Mouse (Mus musculus) forebrain, postnatal 0 days (tissue): Measurements from ENCODE around the gene Arnt2. TPM values are rescaled to one million over a fixed set of nuclear protein-coding genes. Genes with fewer than 3 reads are reported as not detected.
A peak's percentile ranks its signal among the peaks of the same experiment; 100 is the strongest.

ENCODE experiments used
- ATAC-seq: fragments of 200-750 bp; cut with Nextera tagmentation; 2 replicates; pipeline ENCODE4 v1.8.0; 2017; ENCODE audit warnings: mild to moderate bottlenecking, moderate library complexity
- DNase-seq: peaks from one replicate; pipeline ENCODE4 v3.0.0-alpha.2; 2015
- H3K27ac ChIP-seq: fragments of 300-500 bp; sonication (generic); 2 replicates; pipeline ENCODE4 v1.5.1; 2014; ENCODE audit warnings: low read depth, mild to moderate bottlenecking, antibody characterized with exemption, low read length, moderate library complexity, mixed read lengths
- H3K27me3 ChIP-seq: fragments of 300-500 bp; sonication (generic); 2 replicates; pipeline ENCODE4 v1.6.1; 2014; ENCODE audit warnings: mild to moderate bottlenecking, low read length, mixed read lengths; ENCODE audit not compliant: insufficient read depth
- H3K36me3 ChIP-seq: fragments of 300-500 bp; sonication (generic); 2 replicates; pipeline ENCODE4 v1.6.1; 2014; ENCODE audit warnings: mild to moderate bottlenecking, moderate library complexity; ENCODE audit not compliant: insufficient read depth
- H3K4me1 ChIP-seq: fragments of 300-500 bp; sonication (generic); 2 replicates; pipeline ENCODE4 v1.6.1; 2014; ENCODE audit warnings: antibody characterized with exemption; ENCODE audit not compliant: insufficient read depth
- H3K4me2 ChIP-seq: fragments of 300-500 bp; sonication (generic); 2 replicates; pipeline ENCODE4 v1.6.1; 2014; ENCODE audit warnings: low read depth, mild to moderate bottlenecking, moderate library complexity
- H3K4me3 ChIP-seq: fragments of 300-500 bp; sonication (generic); 2 replicates; pipeline ENCODE4 v1.5.1; 2014; ENCODE audit warnings: low read depth, low read length, mixed read lengths
- H3K9ac ChIP-seq: fragments of 300-500 bp; sonication (generic); 2 replicates; pipeline ENCODE4 v1.6.1; 2014; ENCODE audit warnings: mild to moderate bottlenecking
- H3K9me3 ChIP-seq: fragments of 300-500 bp; sonication (generic); 2 replicates; pipeline ENCODE4 v1.6.1; 2016; ENCODE audit warnings: low read length
- CTCF ChIP-seq: sonication (generic); IDR thresholded peaks from 2 replicates; pipeline ENCODE4 v1.5.1; 2016; ENCODE audit warnings: antibody characterized with exemption, control low read depth, low read depth
- WGBS: fragments of 180-500 bp; shearing (Covaris S2); extraction: QIAGEN DNeasy Blood & Tissue Kit; methylation state at CpG from one replicate; pipeline ENCODE4 v1.1.7; 2014; 5-methylcytosine and 5-hydroxymethylcytosine counted together
- polyA plus RNA-seq: library from polyadenylated mRNA; unstranded; fragments of >200 nt; fragmentation: Nextera tagmentation; extraction: Ambion mirVana; gene quantifications from 2 replicates; pipeline ENCODE4 v1.2.1, GENCODE M21; 2015
- total RNA-seq: library from RNA; depleted of rRNA; stranded (reverse); fragments of >200 nt; gene quantifications from 2 replicates; pipeline ENCODE4 v1.2.3, GENCODE M21; 2014

Arnt2 gene
- total and polyA plus RNA-seq, 2 experiments from 2014 or later, result 61.9 to 138 TPM

DNA sequence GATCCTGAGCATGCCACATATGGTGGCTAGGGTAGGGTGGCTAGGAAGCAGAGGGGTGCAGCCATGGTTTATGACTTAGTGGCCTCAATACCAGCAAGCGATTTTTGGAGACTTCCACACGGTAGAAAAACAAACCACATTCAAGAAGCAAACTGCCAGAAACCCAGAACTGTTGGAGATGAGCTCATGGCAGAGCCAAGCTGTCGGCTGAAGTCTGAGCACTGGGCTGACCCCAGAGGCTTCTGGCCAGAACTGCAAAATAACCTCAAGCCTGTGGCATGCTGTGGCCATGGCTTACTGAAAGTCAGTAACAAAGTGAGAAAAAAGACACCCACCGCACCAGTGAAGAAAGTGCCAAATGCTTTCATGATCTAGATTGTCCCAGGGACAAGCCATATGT, 110.4 kb downstream of the Arnt2 start:
- no peaks in the 10 kb centered on the region for H3K36me3 ChIP-seq
- no peaks in the 10 kb centered on the region for H3K4me1 ChIP-seq
- H3K27ac ChIP-seq, result no peak overlapping the region
- H3K9ac ChIP-seq, result no peak overlapping the region
- H3K4me3 ChIP-seq, result no peak overlapping the region
- 92% methylated on average over 4 of the region's 4 CpGs for WGBS
- H3K9me3 ChIP-seq, result no peaks in the 10 kb centered on the region
- no peaks in the 10 kb centered on the region for H3K27me3 ChIP-seq
- H3K4me2 ChIP-seq, result no peak overlapping the region
- TF ChIP-seq CTCF, result no peak
- ATAC-seq, result no peak
- DNase-seq, result no peak

DNA sequence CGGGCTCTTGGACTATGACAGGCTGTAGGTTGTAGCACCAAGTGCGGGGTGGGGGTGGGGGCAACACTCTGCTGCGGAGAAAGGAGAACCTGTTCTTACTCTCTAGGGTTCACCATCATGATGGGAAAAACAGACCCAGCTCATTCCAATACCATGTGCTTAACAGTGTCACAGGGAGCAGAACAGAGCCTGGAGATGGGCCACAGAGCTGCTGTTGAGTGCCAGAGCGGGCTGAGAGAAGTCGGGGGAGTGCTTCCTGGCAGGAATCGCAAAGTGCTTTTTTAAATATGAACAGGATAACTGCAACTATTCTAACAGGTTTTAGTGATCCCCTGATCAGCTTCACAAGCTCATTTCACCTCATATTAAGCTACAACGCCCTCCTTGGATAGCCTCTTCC, 116.9 kb downstream of the Arnt2 start:
- Histone ChIP-seq H3K36me3 (peaks cover 5% of the 10 kb centered on the region), H3K27me3 (no peaks in the 10 kb centered on the region), H3K4me3 (no peak overlapping the region), H3K4me2 (no peak overlapping the region), H3K9me3 (no peaks in the 10 kb centered on the region), H3K4me1 (no peaks in the 10 kb centered on the region), H3K9ac (no peak overlapping the region), H3K27ac (no peak overlapping the region)
- WGBS, result 93% methylated on average over 7 of the region's 7 CpGs
- ATAC-seq, result no peak
- no peak for DNase-seq
- TF ChIP-seq CTCF, result no peak

DNA sequence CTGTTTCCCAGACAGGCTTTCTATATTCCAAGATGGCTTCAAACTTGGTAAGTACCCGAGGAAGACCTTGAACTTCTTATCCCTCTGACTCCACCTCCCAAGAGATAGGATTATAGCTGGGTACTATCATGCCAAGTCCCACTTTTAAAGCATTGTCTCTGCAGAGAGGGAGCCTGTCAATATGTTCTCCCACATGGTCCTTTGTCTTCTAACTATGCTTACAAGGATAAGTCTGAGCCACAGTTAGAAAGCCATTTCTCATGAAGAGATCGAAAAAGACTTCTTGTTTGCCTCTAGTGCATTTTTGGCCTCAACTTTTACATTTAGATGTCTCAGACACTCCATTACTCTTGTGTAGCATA, 122.8 kb downstream of the Arnt2 start:
- no peak overlapping the region for H3K4me2 ChIP-seq
- no peaks in the 10 kb centered on the region for H3K27me3 ChIP-seq
- ATAC-seq, result peak; percentile 68
- H3K9me3 ChIP-seq, result no peaks in the 10 kb centered on the region
- H3K4me3 ChIP-seq, result no peak overlapping the region
- 48% methylated on average over 2 of the region's 2 CpGs for WGBS
- no peak for TF ChIP-seq CTCF
- peak overlapping the region; percentile 77 for H3K27ac ChIP-seq
- H3K36me3 ChIP-seq, result peaks cover 13% of the 10 kb centered on the region
- H3K9ac ChIP-seq, result no peak overlapping the region
- H3K4me1 ChIP-seq, result 0 out of 2 replicates have a peak, but pooled peaks cover 3% of the 10 kb centered on the region
- peak; percentile 70 for DNase-seq

DNA sequence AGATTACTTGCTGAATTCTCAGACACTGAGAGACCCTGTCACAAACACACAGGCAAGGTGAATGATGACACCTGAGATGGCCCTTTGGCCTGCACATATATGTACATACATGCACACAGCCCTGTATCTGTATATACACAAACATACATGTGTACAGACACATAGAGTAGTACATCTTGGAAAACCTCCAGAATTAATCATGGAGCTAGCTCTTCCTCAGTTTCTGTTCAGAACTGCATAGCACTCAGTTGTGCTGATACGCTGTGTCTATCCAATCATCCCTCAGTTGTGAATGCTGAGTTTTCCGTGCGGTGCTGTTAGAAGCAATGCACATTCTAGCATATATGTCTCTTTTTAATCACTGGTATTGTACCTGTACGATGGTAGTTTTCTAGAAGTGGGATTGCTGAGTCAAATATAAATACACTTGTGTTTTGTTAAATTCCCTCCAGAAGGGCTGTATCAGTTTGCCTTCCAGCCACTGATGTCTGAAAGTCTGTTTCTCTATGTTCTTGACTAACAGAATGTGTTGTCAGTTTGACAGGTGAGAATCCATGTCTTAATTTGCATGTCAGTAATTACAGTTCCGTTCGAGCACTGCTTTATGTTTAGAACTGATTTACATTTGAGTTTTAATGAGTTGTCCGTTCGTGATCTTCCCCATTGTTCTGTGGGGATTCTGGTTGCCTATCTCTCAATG, 123.3 kb downstream of the Arnt2 start:
- Histone ChIP-seq H3K27me3 (no peaks in the 10 kb centered on the region), H3K36me3 (peaks cover 14% of the 10 kb centered on the region), H3K4me1 (0 out of 2 replicates have a peak, but pooled peaks cover 3% of the 10 kb centered on the region), H3K4me2 (no peak overlapping the region), H3K27ac (peak overlapping the region; percentile 77), H3K4me3 (no peak overlapping the region), H3K9ac (no peak overlapping the region), H3K9me3 (no peaks in the 10 kb centered on the region)
- WGBS, result 55% methylated on average over 8 of the region's 8 CpGs
- peak; percentile 80 for ATAC-seq
- TF ChIP-seq CTCF, result no peak
- DNase-seq, result no peak

DNA sequence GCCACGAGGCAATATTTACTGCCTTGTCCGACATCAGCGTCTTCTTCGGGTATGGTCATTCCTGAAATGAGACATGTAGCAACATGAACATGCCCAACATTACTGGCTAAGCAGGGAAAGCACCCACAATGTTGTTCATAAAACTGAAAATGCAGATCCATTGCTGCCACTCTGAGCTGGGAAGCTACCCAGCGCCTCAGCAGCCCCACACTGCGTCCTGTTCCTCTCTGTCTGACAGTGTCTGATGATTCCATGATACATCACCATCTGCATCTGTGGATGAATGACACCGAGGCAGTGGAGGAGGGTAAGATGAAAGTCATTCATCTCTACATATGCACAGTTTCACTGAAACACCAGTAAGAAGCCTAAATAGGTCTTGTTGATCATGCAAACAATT, 124.2 kb downstream of the Arnt2 start:
- DNase-seq (no peak), ATAC-seq (peak; percentile 61)
- 0 out of 2 replicates have a peak, but pooled peaks cover 3% of the 10 kb centered on the region for H3K4me1 ChIP-seq
- no peak overlapping the region for H3K4me3 ChIP-seq
- peaks cover 22% of the 10 kb centered on the region for H3K36me3 ChIP-seq
- TF ChIP-seq CTCF, result 0 out of 2 replicates have a peak, but pooled peaks have one; percentile 11
- H3K27me3 ChIP-seq, result no peaks in the 10 kb centered on the region
- 77% methylated on average over 7 of the region's 7 CpGs for WGBS
- no peaks in the 10 kb centered on the region for H3K9me3 ChIP-seq
- H3K4me2 ChIP-seq, result no peak overlapping the region
- peak overlapping the region; percentile 15; the same call in 1 of the 2 replicates for H3K27ac ChIP-seq
- H3K9ac ChIP-seq, result no peak overlapping the region

DNA sequence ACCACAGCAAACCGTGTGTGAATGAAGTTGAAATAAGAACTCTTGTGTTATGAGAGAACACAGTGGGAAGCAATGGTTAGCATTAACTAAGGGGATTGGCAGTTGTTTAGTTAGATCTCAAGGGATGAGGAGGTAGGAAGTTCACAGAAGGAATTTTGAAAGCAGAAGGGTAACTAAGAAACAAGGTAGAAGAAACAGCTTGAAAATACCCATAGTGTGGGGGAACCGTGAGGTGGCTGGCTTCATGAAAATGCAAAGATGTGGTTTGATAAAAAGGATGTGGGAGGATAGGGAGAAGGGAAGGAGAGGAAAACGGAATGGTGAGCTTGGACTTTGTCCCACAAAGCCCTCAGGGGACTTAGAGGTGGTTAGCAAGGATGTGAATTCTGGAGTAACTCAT, 125.0 kb downstream of the Arnt2 start:
- WGBS, result 74% methylated on average over 3 of the region's 3 CpGs
- H3K36me3 ChIP-seq, result peaks cover 28% of the 10 kb centered on the region
- H3K9ac ChIP-seq, result no peak overlapping the region
- H3K4me2 ChIP-seq, result no peak overlapping the region
- H3K4me1 ChIP-seq, result 0 out of 2 replicates have a peak, but pooled peaks cover 3% of the 10 kb centered on the region
- TF ChIP-seq CTCF, result no peak
- ATAC-seq (no peak), DNase-seq (no peak)
- no peaks in the 10 kb centered on the region for H3K9me3 ChIP-seq
- no peaks in the 10 kb centered on the region for H3K27me3 ChIP-seq
- no peak overlapping the region for H3K4me3 ChIP-seq
- no peak overlapping the region for H3K27ac ChIP-seq

DNA sequence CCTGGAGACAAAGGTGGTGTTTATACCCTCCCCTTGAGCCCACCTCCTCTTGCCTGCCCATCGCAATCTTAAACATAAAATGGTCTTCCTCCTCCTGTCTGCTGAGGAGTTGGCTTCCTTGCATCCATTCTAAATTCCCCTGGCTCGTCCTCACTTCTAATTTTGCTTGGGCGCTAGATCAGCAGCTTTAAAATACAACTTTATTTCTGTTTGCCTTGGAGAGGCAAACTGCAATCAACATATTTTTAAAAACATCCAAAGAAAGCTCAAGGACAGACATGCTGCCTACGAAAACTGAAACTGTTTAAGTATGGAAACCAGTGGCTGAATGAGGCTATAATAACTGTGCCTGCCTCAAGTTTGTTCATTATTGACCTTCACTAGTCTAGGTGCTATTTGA, 127.7 kb downstream of the Arnt2 start:
- no peak for TF ChIP-seq CTCF
- WGBS, result 68% methylated on average over 4 of the region's 4 CpGs
- no peak for ATAC-seq
- H3K4me2 ChIP-seq, result no peak overlapping the region
- DNase-seq, result no peak
- no peak overlapping the region for H3K4me3 ChIP-seq
- no peaks in the 10 kb centered on the region for H3K9me3 ChIP-seq
- H3K27me3 ChIP-seq, result no peaks in the 10 kb centered on the region
- H3K36me3 ChIP-seq, result peaks cover 26% of the 10 kb centered on the region
- H3K9ac ChIP-seq, result no peak overlapping the region
- no peak overlapping the region for H3K27ac ChIP-seq
- H3K4me1 ChIP-seq, result 0 out of 2 replicates have a peak, but pooled peaks cover 3% of the 10 kb centered on the region
